Mouse (Mus musculus) myocyte (in vitro differentiated cells): ENCODE measurements around the gene Gria2. TPM values are rescaled to one million over a fixed set of nuclear protein-coding genes. Genes with fewer than 3 reads are reported as not detected.

Experiments used
- H3K27me3 ChIP-seq: one replicate; pipeline ENCODE4 v1.6.1; 2011; ENCODE audit not compliant: control insufficient read depth, insufficient read depth, insufficient read length
- H3K36me3 ChIP-seq: one replicate; pipeline ENCODE4 v1.6.1; 2011; ENCODE audit not compliant: control insufficient read depth, insufficient read depth
- H3K4me2 ChIP-seq: one replicate; pipeline ENCODE4 v1.6.1; 2011; ENCODE audit warnings: low read depth, control low read depth
- H3K4me3 ChIP-seq: one replicate; pipeline ENCODE4 v1.5.1; 2011; ENCODE audit warnings: mild to moderate bottlenecking, control low read depth, moderate library complexity
- H3K79me2 ChIP-seq: one replicate; pipeline ENCODE4 v1.6.1; 2011; ENCODE audit not compliant: control insufficient read depth, insufficient read depth
- H3ac ChIP-seq: one replicate; pipeline ENCODE4 v1.6.1; 2011; ENCODE audit not compliant: control insufficient read depth, insufficient read length
- CEBPB ChIP-seq: IDR thresholded peaks from 2 replicates; pipeline ENCODE4 v1.6.1; 2011; ENCODE audit warnings: mild to moderate bottlenecking, moderate library complexity; ENCODE audit not compliant: poor library complexity, insufficient read depth, severe bottlenecking
- E2F4 ChIP-seq: IDR thresholded peaks from one replicate; pipeline ENCODE4 v1.6.1; 2011; ENCODE audit warnings: mild to moderate bottlenecking, control low read depth, moderate library complexity; ENCODE audit not compliant: insufficient read depth
- MAX ChIP-seq: IDR thresholded peaks from one replicate; pipeline ENCODE4 v1.6.1; 2011; ENCODE audit warnings: low read depth, mild to moderate bottlenecking, control low read depth
- MYOD1 ChIP-seq, 3 experiments: IDR thresholded peaks; one replicate each; pipeline ENCODE4 v1.6.1; 2011; ENCODE audit warnings: control low read depth in 2 of 3, low read depth in 2 of 3, mild to moderate bottlenecking in 2 of 3, moderate library complexity in 1 of 3; ENCODE audit not compliant: insufficient read length in 2 of 3, control insufficient read depth in 1 of 3
- MYOG ChIP-seq, 3 experiments: IDR thresholded peaks; one replicate each; pipeline ENCODE4 v1.6.1; 2011; ENCODE audit warnings: control low read depth in 2 of 3, low read depth in 2 of 3, mild to moderate bottlenecking in 2 of 3; ENCODE audit not compliant: insufficient read length in 2 of 3, control insufficient read depth in 1 of 3, insufficient read depth in 1 of 3
- POLR2A ChIP-seq: IDR thresholded peaks from one replicate; pipeline ENCODE4 v1.6.1; 2011; ENCODE audit warnings: low read depth, mild to moderate bottlenecking, control low read depth, moderate library complexity; ENCODE audit not compliant: insufficient read length
- POLR2AphosphoS2 ChIP-seq: IDR thresholded peaks from one replicate; pipeline ENCODE4 v1.6.1; 2011; ENCODE audit warnings: low read depth, control low read depth; ENCODE audit not compliant: insufficient read length
- REST ChIP-seq: IDR thresholded peaks from one replicate; pipeline ENCODE4 v1.6.1; 2011; ENCODE audit warnings: mild to moderate bottlenecking, control low read depth, moderate library complexity; ENCODE audit not compliant: insufficient read depth, insufficient read length
- SRF ChIP-seq: IDR thresholded peaks from one replicate; pipeline ENCODE4 v1.6.1; 2011; ENCODE audit warnings: low read depth; ENCODE audit not compliant: control insufficient read depth, insufficient read length
- TCF12 ChIP-seq: IDR thresholded peaks from one replicate; pipeline ENCODE4 v1.6.1; 2011; ENCODE audit warnings: mild to moderate bottlenecking, control low read depth; ENCODE audit not compliant: poor library complexity, insufficient read depth, severe bottlenecking
- TCF3 ChIP-seq: IDR thresholded peaks from one replicate; pipeline ENCODE4 v1.6.1; 2011; ENCODE audit warnings: low read depth, control low read depth; ENCODE audit not compliant: insufficient read length
- USF1 ChIP-seq: IDR thresholded peaks from one replicate; pipeline ENCODE4 v1.6.1; 2011; ENCODE audit warnings: low read depth, mild to moderate bottlenecking, control low read depth, moderate library complexity
- polyA plus RNA-seq: library from polyadenylated mRNA; unstranded; fragments of >200 nt; fragmentation: generic; extraction: Trizol; gene quantifications from one replicate; pipeline ENCODE4 v1.2.1, GENCODE M21; 2012; ENCODE audit warnings: missing spikeins

Gene Gria2
- polyA plus RNA-seq, 1 experiment: not detected

- TF ChIP-seq MYOD1 (IDR thresholded peaks at IDR 0.05; ENCODE audit: control insufficient read depth in 1 of 3, insufficient read length in 2 of 3, low read depth in 2 of 3): no peak
- no peak for TF ChIP-seq TCF12
- no peak for TF ChIP-seq E2F4
- no peak for TF ChIP-seq POLR2A
- TF ChIP-seq REST: no peak
- no peak for TF ChIP-seq USF1
- TF ChIP-seq SRF: no peak
- TF ChIP-seq TCF3: no peak
- no peak for TF ChIP-seq MAX
- TF ChIP-seq CEBPB: no peak
- no peak for TF ChIP-seq MYOG (IDR thresholded peaks at IDR 0.05; ENCODE audit: control insufficient read depth in 1 of 3, insufficient read depth in 1 of 3, insufficient read length in 2 of 3, low read depth in 2 of 3)
- no peak for TF ChIP-seq POLR2AphosphoS2
- H3K27me3 ChIP-seq: peaks cover 23% of the 10 kb centered on the region
- no peak overlapping the region for H3K4me3 ChIP-seq
- no peaks in the 10 kb centered on the region for H3K36me3 ChIP-seq
- no peak overlapping the region for H3K4me2 ChIP-seq
- H3K79me2 ChIP-seq: no peaks in the 10 kb centered on the region
- no peak overlapping the region for H3ac ChIP-seq
Observed at GRCm38 (mm10) chr3:80797935-80798334, 4.7 kb downstream of the Gria2 start.

- H3K27me3 ChIP-seq: peaks cover 16% of the 10 kb centered on the region
- no peak for TF ChIP-seq MYOD1 (IDR thresholded peaks at IDR 0.05; ENCODE audit: control insufficient read depth in 1 of 3, insufficient read length in 2 of 3, low read depth in 2 of 3)
- no peak for TF ChIP-seq POLR2AphosphoS2
- TF ChIP-seq REST: no peak
- TF ChIP-seq MAX: no peak
- no peak for TF ChIP-seq TCF12
- TF ChIP-seq POLR2A: no peak
Observed at GRCm38 (mm10) chr3:80796764-80797163, 5.9 kb downstream of the Gria2 start.

GRCm38 (mm10) chr3:80795284-80795683 is 7.4 kb downstream of the Gria2 start:
- no peaks in the 10 kb centered on the region for H3K79me2 ChIP-seq
- H3K4me3 ChIP-seq: no peak overlapping the region
- H3K36me3 ChIP-seq: no peaks in the 10 kb centered on the region
- TF ChIP-seq USF1 (no peak), REST (no peak), TCF12 (no peak), MAX (no peak), SRF (no peak), MYOD1 (IDR thresholded peaks at IDR 0.05; ENCODE audit: control insufficient read depth in 1 of 3, insufficient read length in 2 of 3, low read depth in 2 of 3) (no peak), E2F4 (no peak), POLR2A (no peak), MYOG (IDR thresholded peaks at IDR 0.05; ENCODE audit: control insufficient read depth in 1 of 3, insufficient read depth in 1 of 3, insufficient read length in 2 of 3, low read depth in 2 of 3) (no peak), CEBPB (no peak), POLR2AphosphoS2 (no peak)
- H3K27me3 ChIP-seq: peaks cover 3% of the 10 kb centered on the region
- H3ac ChIP-seq: no peak overlapping the region
- no peak overlapping the region for H3K4me2 ChIP-seq

More at GRCm38 (mm10) chr3:80796764-80797163, 5.9 kb downstream of the Gria2 start:
- no peak overlapping the region for H3K4me2 ChIP-seq
- H3K79me2 ChIP-seq: no peaks in the 10 kb centered on the region
- no peak overlapping the region for H3ac ChIP-seq
- no peaks in the 10 kb centered on the region for H3K36me3 ChIP-seq
- H3K4me3 ChIP-seq: no peak overlapping the region

GRCm38 (mm10) chr3:80787116-80787744 is 15.4 kb downstream of the Gria2 start:
- Histone ChIP-seq H3K4me3 (no peak overlapping the region), H3K36me3 (no peaks in the 10 kb centered on the region), H3K4me2 (no peak overlapping the region), H3K27me3 (no peaks in the 10 kb centered on the region), H3K79me2 (no peaks in the 10 kb centered on the region), H3ac (no peak overlapping the region)
- TF ChIP-seq MYOD1 (IDR thresholded peaks at IDR 0.05; ENCODE audit: control insufficient read depth in 1 of 3, insufficient read length in 2 of 3, low read depth in 2 of 3) (no peak), CEBPB (no peak), TCF3 (no peak), TCF12 (no peak), E2F4 (no peak), MYOG (IDR thresholded peaks at IDR 0.05; ENCODE audit: control insufficient read depth in 1 of 3, insufficient read depth in 1 of 3, insufficient read length in 2 of 3, low read depth in 2 of 3) (no peak), POLR2AphosphoS2 (no peak), MAX (no peak), SRF (no peak), REST (no peak), USF1 (no peak), POLR2A (no peak)

- no peaks in the 10 kb centered on the region for H3K36me3 ChIP-seq
- no peaks in the 10 kb centered on the region for H3K27me3 ChIP-seq
- H3ac ChIP-seq: no peak overlapping the region
- no peak overlapping the region for H3K4me3 ChIP-seq
- H3K4me2 ChIP-seq: no peak overlapping the region
- no peak for TF ChIP-seq MAX
- no peak for TF ChIP-seq SRF
- TF ChIP-seq POLR2A: no peak
- no peak for TF ChIP-seq TCF3
- TF ChIP-seq REST: no peak
- H3K79me2 ChIP-seq: no peaks in the 10 kb centered on the region
Observed at GRCm38 (mm10) chr3:80781144-80781530, 21.5 kb downstream of the Gria2 start.
